In the genomic region with DNA sequence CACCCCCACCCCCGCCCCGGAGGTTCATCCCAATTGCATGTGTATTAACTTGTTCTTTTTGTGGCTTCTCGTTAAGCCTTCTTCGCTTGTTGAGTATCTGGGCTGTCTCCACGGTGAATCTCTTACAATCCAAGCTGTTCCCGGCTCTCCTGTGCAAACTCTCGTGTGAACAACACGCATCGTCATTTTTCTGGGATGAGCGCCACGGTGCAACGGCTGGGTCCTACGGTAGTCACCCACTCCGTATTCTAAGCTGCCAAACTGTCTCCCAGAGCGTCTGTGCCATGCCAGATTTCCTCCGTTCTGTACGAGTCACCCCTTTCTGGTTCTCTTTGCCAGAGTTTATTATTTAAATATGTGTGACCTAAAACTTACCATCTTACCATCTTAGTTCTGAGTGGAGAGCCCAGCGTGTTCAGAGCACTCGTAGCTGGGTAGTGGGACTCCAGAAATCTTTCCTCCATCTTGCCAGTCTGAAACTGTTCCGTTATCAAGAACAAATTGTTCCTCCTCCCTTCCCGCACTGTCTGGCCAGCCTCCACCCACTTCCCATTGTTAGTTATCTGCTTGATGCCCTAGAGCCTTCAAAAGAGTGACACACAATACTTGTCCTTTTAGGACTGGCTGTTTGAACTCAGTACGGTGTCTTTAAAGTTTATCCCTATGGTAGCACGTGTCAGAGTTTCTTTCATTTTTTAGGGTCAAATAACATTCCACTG, we compare ENCODE assay signal across 8 mouse cellular contexts.
DNase-seq lines count a peak whose midpoint lies in the region; ATAC-seq and TF ChIP-seq lines count a peak whose summit lies in the region.
"Had no signal": no experiment of that assay in that cellular context is flagged by ENCODE, and none has a peak within 500 bp of the region (broad histone marks: within the 10 kb centered on the region; RNA-seq: fewer than 3 reads in every experiment).

No protein-coding gene starts in this region.

- no peaks in the 10 kb centered on the region for H3K27me3 ChIP-seq in midbrain, postnatal 0 days (ENCODE audit: insufficient read depth, low read length)
- H3K27me3 ChIP-seq in midbrain, embryonic 10.5 days (ENCODE audit: low read depth, poor library complexity, severe bottlenecking), result no peaks in the 10 kb centered on the region
- no peaks in the 10 kb centered on the region for H3K27me3 ChIP-seq in heart, embryonic 15.5 days

- H3K4me1 ChIP-seq in midbrain, postnatal 0 days (ENCODE audit: insufficient read depth, low read length), result no peaks in the 10 kb centered on the region
- no peaks in the 10 kb centered on the region for H3K4me1 ChIP-seq in midbrain, embryonic 10.5 days
- peaks cover 13% of the 10 kb centered on the region for H3K4me1 ChIP-seq in heart, embryonic 15.5 days (replicated peaks)

- no peak overlapping the region for H3K9ac ChIP-seq in midbrain, postnatal 0 days (replicated peaks; ENCODE audit: low read length, poor library complexity, severe bottlenecking)
- H3K9ac ChIP-seq in heart, embryonic 15.5 days, result no peak overlapping the region
- H3K9ac ChIP-seq: liver, embryonic 14.5 days had no signal

- H3K36me3 ChIP-seq in midbrain, postnatal 0 days (ENCODE audit: insufficient read depth, low read length), result no peaks in the 10 kb centered on the region
- no peaks in the 10 kb centered on the region for H3K36me3 ChIP-seq in midbrain, embryonic 10.5 days
- no peaks in the 10 kb centered on the region for H3K36me3 ChIP-seq in heart, embryonic 15.5 days

- peak; percentile 50 for DNase-seq in midbrain, postnatal 0 days (ENCODE audit: low spot score)
- DNase-seq in midbrain, embryonic 10.5 days (ENCODE audit: low spot score), result no peak
- peak; percentile 68 to 79 for DNase-seq in lung, adult 18-20 months
- DNase-seq in spleen, adult 18-20 months, result no peak
- DNase-seq in MN1 (ENCODE audit: low spot score), result no peak

- 84% methylated on average over 23 of the region's 23 CpGs for WGBS in midbrain, postnatal 0 days
- WGBS in midbrain, embryonic 10.5 days, result 90% methylated on average over 23 of the region's 23 CpGs
- WGBS in heart, embryonic 15.5 days, result 76% methylated on average over 23 of the region's 23 CpGs

- no peak overlapping the region for H3K4me3 ChIP-seq in midbrain, postnatal 0 days (ENCODE audit: low read depth, low read length)
- no peak overlapping the region for H3K4me3 ChIP-seq in midbrain, embryonic 10.5 days
- no peak overlapping the region for H3K4me3 ChIP-seq in heart, embryonic 15.5 days

- H3K9me3 ChIP-seq in midbrain, postnatal 0 days (ENCODE audit: low read length), result no peaks in the 10 kb centered on the region
- no peaks in the 10 kb centered on the region for H3K9me3 ChIP-seq in midbrain, embryonic 10.5 days (replicated peaks)
- H3K9me3 ChIP-seq in heart, embryonic 15.5 days (replicated peaks), result no peaks in the 10 kb centered on the region

- no peak for ATAC-seq in midbrain, postnatal 0 days (ENCODE audit: low FRiP score)
- ATAC-seq in heart, embryonic 15.5 days (replicated peaks; ENCODE audit: insufficient number of reproducible peaks, insufficient read depth, low FRiP score, low read depth), result no peak; the same call in 1 of the 2 replicates
- ATAC-seq in CD4-positive, CD25-positive, alpha-beta regulatory T cell, adult 4 months, result no peak

- no peak overlapping the region for H3K4me2 ChIP-seq in midbrain, postnatal 0 days (ENCODE audit: low read depth, low read length, poor library complexity, severe bottlenecking)
- H3K4me2 ChIP-seq in heart, embryonic 15.5 days, result no peak overlapping the region

- H3K27ac ChIP-seq in midbrain, postnatal 0 days (ENCODE audit: low read depth, low read length), result no peak overlapping the region
- no peak overlapping the region for H3K27ac ChIP-seq in midbrain, embryonic 10.5 days (replicated peaks)
- peak overlapping the region; percentile 58 for H3K27ac ChIP-seq in heart, embryonic 15.5 days
- H3K27ac ChIP-seq: liver, embryonic 14.5 days had no signal

- no peak for TF ChIP-seq CTCF in midbrain, postnatal 0 days (IDR thresholded peaks at IDR 0.05)

Comparison
In these comparisons a context has a peak if more than half of its experiments do, and no peak if none do; other contexts are left out.
1. DNase-seq: peak in midbrain, postnatal 0 days (single experiment) and lung, adult 18-20 months (2 of 2); none in midbrain, embryonic 10.5 days (single experiment), spleen, adult 18-20 months (0 of 2) and MN1 (single experiment).